Mouse (Mus musculus): ENCODE data around the gene Il1rn. TPM values are rescaled to one million over a fixed set of nuclear protein-coding genes. Genes with fewer than 3 reads are reported as not detected.
A peak's percentile ranks its signal among the peaks of the same experiment; 100 is the strongest.

The Il1rn gene
- polyA plus RNA-seq, 1 experiment: not detected

GRCm38 (mm10) chr2:24367030-24367894 is 30.6 kb downstream of the Il1rn start, which contains the start of gene Psd4:
Gene Psd4 (plus strand): TSS chr2:24367580.
- Histone ChIP-seq H3K36me3 (ENCODE audit: control insufficient read depth, insufficient read depth, low read length, poor library complexity, severe bottlenecking) (no peaks in the 10 kb centered on the region), H3K9ac (ENCODE audit: low read depth, poor library complexity, severe bottlenecking) (peak within 1 kb of the TSS; percentile 8; the same call in 1 of the 2 replicates), H3K4me1 (ENCODE audit: control insufficient read depth, insufficient read depth, low read length) (no peaks in the 10 kb centered on the region), H3K9me3 (replicated peaks; ENCODE audit: control insufficient read depth, insufficient read depth, low read length, poor library complexity, severe bottlenecking) (no peaks in the 10 kb centered on the region), H3K27ac (ENCODE audit: insufficient read depth, low read length) (no peak within 1 kb of the TSS), H3K4me3 (ENCODE audit: low read depth, low read length) (peak within 1 kb of the TSS; percentile 39), H3K27me3 (ENCODE audit: control insufficient read depth, insufficient read depth, low read length, poor library complexity, severe bottlenecking) (peaks cover 2% of the 10 kb centered on the region; the same call in 1 of the 2 replicates)
- no peak for TF ChIP-seq EP300 (IDR thresholded peaks at IDR 0.05; ENCODE audit: insufficient read depth, low read depth, low read length)
- TF ChIP-seq CTCF (IDR thresholded peaks at IDR 0.05; ENCODE audit: low read depth, low read length): no peak
- no peak for TF ChIP-seq POLR2A (IDR thresholded peaks at IDR 0.05; ENCODE audit: insufficient read depth, low read length)

- Histone ChIP-seq H3K4me1 (ENCODE audit: control insufficient read depth, insufficient read depth, low read length) (no peaks in the 10 kb centered on the region), H3K9me3 (replicated peaks; ENCODE audit: control insufficient read depth, insufficient read depth, low read length, poor library complexity, severe bottlenecking) (no peaks in the 10 kb centered on the region)
Measured at GRCm38 (mm10) chr2:24367895-24368261, 31.2 kb downstream of the Il1rn start.

GRCm38 (mm10) chr2:24378747-24379450 is 42.2 kb downstream of the Il1rn start:
- H3K9me3 ChIP-seq (replicated peaks; ENCODE audit: control insufficient read depth, insufficient read depth, low read length, poor library complexity, severe bottlenecking): no peaks in the 10 kb centered on the region
- H3K4me3 ChIP-seq (ENCODE audit: low read depth, low read length): no peak overlapping the region
- H3K27ac ChIP-seq (ENCODE audit: insufficient read depth, low read length): no peak overlapping the region
- no peak overlapping the region for H3K9ac ChIP-seq (ENCODE audit: low read depth, poor library complexity, severe bottlenecking)
- TF ChIP-seq CTCF (IDR thresholded peaks at IDR 0.05; ENCODE audit: low read depth, low read length) (no peak), EP300 (IDR thresholded peaks at IDR 0.05; ENCODE audit: insufficient read depth, low read depth, low read length) (no peak), POLR2A (IDR thresholded peaks at IDR 0.05; ENCODE audit: insufficient read depth, low read length) (no peak)
- no peaks in the 10 kb centered on the region for H3K36me3 ChIP-seq (ENCODE audit: control insufficient read depth, insufficient read depth, low read length, poor library complexity, severe bottlenecking)
- no peaks in the 10 kb centered on the region for H3K4me1 ChIP-seq (ENCODE audit: control insufficient read depth, insufficient read depth, low read length)
- H3K27me3 ChIP-seq (ENCODE audit: control insufficient read depth, insufficient read depth, low read length, poor library complexity, severe bottlenecking): no peaks in the 10 kb centered on the region

More at GRCm38 (mm10) chr2:24367895-24368261, 31.2 kb downstream of the Il1rn start:
- Histone ChIP-seq H3K36me3 (ENCODE audit: control insufficient read depth, insufficient read depth, low read length, poor library complexity, severe bottlenecking) (no peaks in the 10 kb centered on the region), H3K27ac (ENCODE audit: insufficient read depth, low read length) (no peak overlapping the region), H3K4me3 (ENCODE audit: low read depth, low read length) (peak overlapping the region; percentile 4; the same call in 1 of the 2 replicates), H3K27me3 (ENCODE audit: control insufficient read depth, insufficient read depth, low read length, poor library complexity, severe bottlenecking) (peaks cover 2% of the 10 kb centered on the region; the same call in 1 of the 2 replicates), H3K9ac (ENCODE audit: low read depth, poor library complexity, severe bottlenecking) (0 out of 2 replicates have a peak overlapping the region, but pooled peaks have one; percentile 8)
- TF ChIP-seq POLR2A (IDR thresholded peaks at IDR 0.05; ENCODE audit: insufficient read depth, low read length) (no peak), EP300 (IDR thresholded peaks at IDR 0.05; ENCODE audit: insufficient read depth, low read depth, low read length) (no peak), CTCF (IDR thresholded peaks at IDR 0.05; ENCODE audit: low read depth, low read length) (no peak)

- no peaks in the 10 kb centered on the region for H3K36me3 ChIP-seq (ENCODE audit: control insufficient read depth, insufficient read depth, low read length, poor library complexity, severe bottlenecking)
- no peaks in the 10 kb centered on the region for H3K9me3 ChIP-seq (replicated peaks; ENCODE audit: control insufficient read depth, insufficient read depth, low read length, poor library complexity, severe bottlenecking)
- no peak overlapping the region for H3K4me3 ChIP-seq (ENCODE audit: low read depth, low read length)
- no peak overlapping the region for H3K27ac ChIP-seq (ENCODE audit: insufficient read depth, low read length)
- TF ChIP-seq POLR2A (IDR thresholded peaks at IDR 0.05; ENCODE audit: insufficient read depth, low read length): no peak
- no peak for TF ChIP-seq CTCF (IDR thresholded peaks at IDR 0.05; ENCODE audit: low read depth, low read length)
- no peak for TF ChIP-seq EP300 (IDR thresholded peaks at IDR 0.05; ENCODE audit: insufficient read depth, low read depth, low read length)
- H3K9ac ChIP-seq (ENCODE audit: low read depth, poor library complexity, severe bottlenecking): no peak overlapping the region
- no peaks in the 10 kb centered on the region for H3K4me1 ChIP-seq (ENCODE audit: control insufficient read depth, insufficient read depth, low read length)
- no peaks in the 10 kb centered on the region for H3K27me3 ChIP-seq (ENCODE audit: control insufficient read depth, insufficient read depth, low read length, poor library complexity, severe bottlenecking)
Measured at GRCm38 (mm10) chr2:24382456-24383230, 46.0 kb downstream of the Il1rn start.

GRCm38 (mm10) chr2:24383636-24384035 is 47.0 kb downstream of the Il1rn start:
- H3K27ac ChIP-seq (ENCODE audit: insufficient read depth, low read length): no peak overlapping the region
- H3K9me3 ChIP-seq (replicated peaks; ENCODE audit: control insufficient read depth, insufficient read depth, low read length, poor library complexity, severe bottlenecking): no peaks in the 10 kb centered on the region
- H3K36me3 ChIP-seq (ENCODE audit: control insufficient read depth, insufficient read depth, low read length, poor library complexity, severe bottlenecking): no peaks in the 10 kb centered on the region
- no peak overlapping the region for H3K4me3 ChIP-seq (ENCODE audit: low read depth, low read length)
- TF ChIP-seq EP300 (IDR thresholded peaks at IDR 0.05; ENCODE audit: insufficient read depth, low read depth, low read length) (no peak), POLR2A (IDR thresholded peaks at IDR 0.05; ENCODE audit: insufficient read depth, low read length) (no peak), CTCF (IDR thresholded peaks at IDR 0.05; ENCODE audit: low read depth, low read length) (no peak)
- no peaks in the 10 kb centered on the region for H3K27me3 ChIP-seq (ENCODE audit: control insufficient read depth, insufficient read depth, low read length, poor library complexity, severe bottlenecking)
- H3K4me1 ChIP-seq (ENCODE audit: control insufficient read depth, insufficient read depth, low read length): no peaks in the 10 kb centered on the region
- no peak overlapping the region for H3K9ac ChIP-seq (ENCODE audit: low read depth, poor library complexity, severe bottlenecking)

All from ES-Bruce4 (cell line).